Mouse (Mus musculus): ENCODE measurements at regions not wholly inside any gene's neighbourhood (a gene's known extent, or its start where the extent isn't known, plus 50 kb on each side); places are given as distances from the start of the nearest gene placed in this dataset.

GRCm38 (mm10) chr2:147699524-147700081, 337.9 kb downstream of the Pax1 start:
- Histone ChIP-seq H3K9ac (replicated peaks) (no peak overlapping the region), H3K27ac (no peak overlapping the region), H3K36me3 (replicated peaks; ENCODE audit: control insufficient read depth, insufficient read depth, low read depth) (no peaks in the 10 kb centered on the region), H3K4me2 (ENCODE audit: low read depth) (no peak overlapping the region), H3K27me3 (ENCODE audit: control insufficient read depth, insufficient read depth, low read length) (no peaks in the 10 kb centered on the region), H3K4me3 (ENCODE audit: insufficient read depth in 1 of 2, low read depth in 2 of 2, low read length in 2 of 2) (no peak overlapping the region), H3K4me1 (replicated peaks; ENCODE audit: control insufficient read depth in 2 of 2, insufficient read depth in 2 of 2, low read length in 1 of 2) (no peaks in the 10 kb centered on the region), H3K9me3 (ENCODE audit: control insufficient read depth, low read length) (no peaks in the 10 kb centered on the region)
- 61% methylated on average over 6 of the region's 6 CpGs for WGBS (ENCODE audit: insufficient replicate concordance)
- TF ChIP-seq EP300 (IDR thresholded peaks at IDR 0.05; ENCODE audit: low read depth) (no peak), CTCF (IDR thresholded peaks at IDR 0.05; ENCODE audit: low read depth) (no peak)
- DNase-seq (ENCODE audit: low read depth in 3 of 3, low spot score in 3 of 3) (no peak), ATAC-seq (ENCODE audit: insufficient read depth) (no peak)

- Histone ChIP-seq H3K9ac (replicated peaks) (no peak overlapping the region), H3K27me3 (ENCODE audit: control insufficient read depth, insufficient read depth, low read length) (no peaks in the 10 kb centered on the region), H3K27ac (no peak overlapping the region), H3K4me1 (replicated peaks; ENCODE audit: control insufficient read depth in 2 of 2, insufficient read depth in 2 of 2, low read length in 1 of 2) (no peaks in the 10 kb centered on the region), H3K36me3 (replicated peaks; ENCODE audit: control insufficient read depth, insufficient read depth, low read depth) (no peaks in the 10 kb centered on the region), H3K4me3 (ENCODE audit: insufficient read depth in 1 of 2, low read depth in 2 of 2, low read length in 2 of 2) (no peak overlapping the region), H3K4me2 (ENCODE audit: low read depth) (no peak overlapping the region), H3K9me3 (ENCODE audit: control insufficient read depth, low read length) (no peaks in the 10 kb centered on the region)
- TF ChIP-seq EP300 (IDR thresholded peaks at IDR 0.05; ENCODE audit: low read depth) (no peak), CTCF (IDR thresholded peaks at IDR 0.05; ENCODE audit: low read depth) (no peak)
- ATAC-seq (ENCODE audit: insufficient read depth) (no peak), DNase-seq (ENCODE audit: low read depth in 3 of 3, low spot score in 3 of 3) (no peak)
- WGBS (ENCODE audit: insufficient replicate concordance): 69% methylated on average over 10 of the region's 10 CpGs
Observed at GRCm38 (mm10) chr2:147691896-147692295, 330.2 kb downstream of the Pax1 start.

GRCm38 (mm10) chr2:147690506-147691208, 328.9 kb downstream of the Pax1 start:
- Histone ChIP-seq H3K4me1 (replicated peaks; ENCODE audit: control insufficient read depth in 2 of 2, insufficient read depth in 2 of 2, low read length in 1 of 2) (no peaks in the 10 kb centered on the region), H3K9ac (replicated peaks) (no peak overlapping the region), H3K4me3 (ENCODE audit: insufficient read depth in 1 of 2, low read depth in 2 of 2, low read length in 2 of 2) (no peak overlapping the region), H3K36me3 (replicated peaks; ENCODE audit: control insufficient read depth, insufficient read depth, low read depth) (no peaks in the 10 kb centered on the region), H3K27ac (no peak overlapping the region), H3K9me3 (ENCODE audit: control insufficient read depth, low read length) (no peaks in the 10 kb centered on the region), H3K4me2 (ENCODE audit: low read depth) (no peak overlapping the region), H3K27me3 (ENCODE audit: control insufficient read depth, insufficient read depth, low read length) (no peaks in the 10 kb centered on the region)
- TF ChIP-seq EP300 (IDR thresholded peaks at IDR 0.05; ENCODE audit: low read depth): no peak
- no peak for TF ChIP-seq CTCF (IDR thresholded peaks at IDR 0.05; ENCODE audit: low read depth)
- 62% methylated on average over 15 of the region's 15 CpGs for WGBS (ENCODE audit: insufficient replicate concordance)
- DNase-seq (ENCODE audit: low read depth in 3 of 3, low spot score in 3 of 3) (no peak), ATAC-seq (ENCODE audit: insufficient read depth) (no peak)

- Histone ChIP-seq H3K27ac (no peak overlapping the region), H3K36me3 (replicated peaks; ENCODE audit: control insufficient read depth, insufficient read depth, low read depth) (no peaks in the 10 kb centered on the region), H3K4me2 (ENCODE audit: low read depth) (no peak overlapping the region), H3K4me1 (replicated peaks; ENCODE audit: control insufficient read depth in 2 of 2, insufficient read depth in 2 of 2, low read length in 1 of 2) (no peaks in the 10 kb centered on the region), H3K9me3 (ENCODE audit: control insufficient read depth, low read length) (no peaks in the 10 kb centered on the region), H3K4me3 (ENCODE audit: insufficient read depth in 1 of 2, low read depth in 2 of 2, low read length in 2 of 2) (no peak overlapping the region), H3K9ac (replicated peaks) (no peak overlapping the region), H3K27me3 (ENCODE audit: control insufficient read depth, insufficient read depth, low read length) (no peaks in the 10 kb centered on the region)
- TF ChIP-seq CTCF (IDR thresholded peaks at IDR 0.05; ENCODE audit: low read depth): peak; percentile 30; the same call in 1 of the 2 replicates
- TF ChIP-seq EP300 (IDR thresholded peaks at IDR 0.05; ENCODE audit: low read depth): no peak
- 9% methylated on average over 6 of the region's 6 CpGs for WGBS (ENCODE audit: insufficient replicate concordance)
- no peak for DNase-seq (ENCODE audit: low read depth in 3 of 3, low spot score in 3 of 3)
- no peak for ATAC-seq (ENCODE audit: insufficient read depth)
Observed at GRCm38 (mm10) chr2:147688742-147689141, 327.0 kb downstream of the Pax1 start.

- no peak for ATAC-seq (ENCODE audit: insufficient read depth)
- DNase-seq (ENCODE audit: low read depth in 3 of 3, low spot score in 3 of 3): no peak
- Histone ChIP-seq H3K9ac (replicated peaks) (no peak overlapping the region), H3K4me2 (ENCODE audit: low read depth) (no peak overlapping the region), H3K9me3 (ENCODE audit: control insufficient read depth, low read length) (no peaks in the 10 kb centered on the region), H3K27ac (no peak overlapping the region), H3K4me1 (replicated peaks; ENCODE audit: control insufficient read depth in 2 of 2, insufficient read depth in 2 of 2, low read length in 1 of 2) (no peaks in the 10 kb centered on the region), H3K4me3 (ENCODE audit: insufficient read depth in 1 of 2, low read depth in 2 of 2, low read length in 2 of 2) (no peak overlapping the region), H3K27me3 (ENCODE audit: control insufficient read depth, insufficient read depth, low read length) (no peaks in the 10 kb centered on the region), H3K36me3 (replicated peaks; ENCODE audit: control insufficient read depth, insufficient read depth, low read depth) (no peaks in the 10 kb centered on the region)
- 12% methylated on average over 1 of the region's 1 CpGs for WGBS (ENCODE audit: insufficient replicate concordance)
- TF ChIP-seq EP300 (IDR thresholded peaks at IDR 0.05; ENCODE audit: low read depth): no peak
- no peak; the same call in 1 of the 2 replicates for TF ChIP-seq CTCF (IDR thresholded peaks at IDR 0.05; ENCODE audit: low read depth)
Observed at GRCm38 (mm10) chr2:147656667-147657066, 294.9 kb downstream of the Pax1 start.

Data from liver, embryonic 14.5 days (tissue).